In the genomic region with DNA sequence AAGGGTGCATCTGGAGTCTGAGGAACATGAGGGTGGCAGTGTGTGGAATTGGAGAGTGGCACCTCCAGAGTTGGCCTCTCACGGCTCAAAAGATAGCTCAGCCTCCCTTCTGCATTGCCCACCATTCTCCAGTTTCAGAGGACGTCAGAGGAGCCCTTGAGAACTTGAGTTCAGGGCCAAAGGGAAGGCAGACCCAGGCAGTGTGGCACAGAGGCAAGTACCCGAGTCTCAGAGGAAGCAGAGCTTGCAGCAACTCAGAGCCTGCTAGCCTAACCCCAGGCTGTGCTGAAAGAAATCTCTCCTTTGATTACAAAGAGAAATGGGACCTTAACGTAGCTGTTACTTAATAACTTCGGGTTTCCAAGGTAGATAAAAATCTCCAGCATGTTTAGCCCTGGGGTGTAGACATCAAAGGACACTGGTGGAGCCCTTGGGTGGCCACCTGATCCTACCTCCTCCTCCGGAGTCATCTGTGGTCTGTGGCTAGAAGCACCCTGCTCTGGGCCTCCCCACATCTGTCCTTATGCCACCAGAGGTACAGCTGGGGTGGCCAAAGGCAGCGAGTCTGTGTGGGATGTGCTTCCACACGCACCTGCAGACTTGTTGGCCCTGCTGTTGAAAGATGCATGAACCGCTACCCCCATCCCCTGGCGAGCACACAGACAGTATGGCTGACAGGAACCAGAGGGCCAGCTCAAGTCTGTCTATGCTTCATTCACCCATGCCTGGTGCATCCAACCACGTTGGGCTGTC, we compare ENCODE assay signal across 12 mouse cellular contexts.
DNase-seq lines count a peak whose midpoint lies in the region; ATAC-seq and TF ChIP-seq lines count a peak whose summit lies in the region.
"Had no signal": no experiment of that assay in that cellular context is flagged by ENCODE, and none has a peak within 500 bp of the region (broad histone marks: within the 10 kb centered on the region; RNA-seq: fewer than 3 reads in every experiment).

No protein-coding gene starts in this region.

- H3K9ac ChIP-seq in forebrain, embryonic 11.5 days (ENCODE audit: low read length), result no peak overlapping the region
- H3K9ac ChIP-seq in forebrain, postnatal 0 days, result no peak overlapping the region
- H3K9ac ChIP-seq in limb, embryonic 11.5 days (ENCODE audit: low read length), result no peak overlapping the region
- H3K9ac ChIP-seq: intestine, embryonic 15.5 days; lung, embryonic 15.5 days had no signal

- 67% methylated on average over 11 of the region's 11 CpGs for WGBS in forebrain, embryonic 11.5 days
- 77% methylated on average over 11 of the region's 11 CpGs for WGBS in forebrain, postnatal 0 days
- 40% methylated on average over 11 of the region's 11 CpGs for WGBS in limb, embryonic 11.5 days

- intact Hi-C loops in left cerebral cortex, adult 2 months (cut with DNase I), result loop anchor here (5.0 kb wide), 1 partner anchor 108 kb away; no protein-coding TSS in a partner anchor

- H3K9me3 ChIP-seq in forebrain, embryonic 11.5 days (ENCODE audit: control insufficient read depth, low read length), result no peaks in the 10 kb centered on the region
- no peaks in the 10 kb centered on the region for H3K9me3 ChIP-seq in forebrain, postnatal 0 days (ENCODE audit: low read length)
- no peaks in the 10 kb centered on the region for H3K9me3 ChIP-seq in limb, embryonic 11.5 days (ENCODE audit: control insufficient read depth, low read length)
- H3K9me3 ChIP-seq: G1E; intestine, embryonic 15.5 days; lung, embryonic 15.5 days had no signal

- DNase-seq in forebrain, embryonic 11.5 days (ENCODE audit: low spot score), result peak; percentile 46
- DNase-seq in forebrain, postnatal 0 days, result no peak
- DNase-seq in limb, embryonic 11.5 days (ENCODE audit: low spot score), result no peak
- DNase-seq in thymus, postnatal 0 days (ENCODE audit: low spot score), result peak; percentile 90
- no peak for DNase-seq in right cerebral cortex, postnatal 36 days (ENCODE audit: low spot score in 2 of 2)
- no peak for DNase-seq in left cerebral cortex, adult 2 months (ENCODE audit: extremely low spot score in 1 of 2, low spot score in 2 of 2)
- DNase-seq: right cerebral cortex, postnatal 14 days had no signal

- no peak overlapping the region for H3K27ac ChIP-seq in forebrain, embryonic 11.5 days (ENCODE audit: low read depth, low read length)
- H3K27ac ChIP-seq in forebrain, postnatal 0 days (ENCODE audit: low read depth, low read length), result no peak overlapping the region
- no peak overlapping the region; the same call in 1 of the 2 replicates for H3K27ac ChIP-seq in limb, embryonic 11.5 days (replicated peaks; ENCODE audit: low read depth, low read length)
- no peak overlapping the region for H3K27ac ChIP-seq in left cerebral cortex, adult 2 months
- H3K27ac ChIP-seq: intestine, embryonic 15.5 days; lung, embryonic 15.5 days had no signal

- H3K27me3 ChIP-seq in forebrain, embryonic 11.5 days (ENCODE audit: control insufficient read depth, insufficient read depth, low read length), result no peaks in the 10 kb centered on the region
- H3K27me3 ChIP-seq in forebrain, postnatal 0 days (ENCODE audit: insufficient read depth, low read length), result no peaks in the 10 kb centered on the region
- H3K27me3 ChIP-seq in limb, embryonic 11.5 days (ENCODE audit: control insufficient read depth, insufficient read depth, low read length), result no peaks in the 10 kb centered on the region
- H3K27me3 ChIP-seq: intestine, embryonic 15.5 days; lung, embryonic 15.5 days had no signal

- no peak for ATAC-seq in forebrain, embryonic 11.5 days (replicated peaks; ENCODE audit: low FRiP score)
- no peak for ATAC-seq in forebrain, postnatal 0 days
- peak; percentile 42 for ATAC-seq in common myeloid progenitor, adult 5-6 weeks (replicated peaks; ENCODE audit: low read depth, poor library complexity, severe bottlenecking)
- 0 out of 2 replicates have a peak, but pooled peaks have one; percentile 55 for ATAC-seq in limb, embryonic 11.5 days (ENCODE audit: insufficient number of reproducible peaks, low FRiP score, low TSS enrichment, low read depth)
- ATAC-seq in cerebellum, adult (ENCODE audit: insufficient number of reproducible peaks, low FRiP score, low TSS enrichment), result no peak
- ATAC-seq: intestine, embryonic 15.5 days had no signal

- no peak overlapping the region for H3K4me3 ChIP-seq in forebrain, embryonic 11.5 days (ENCODE audit: low read depth, low read length)
- no peak overlapping the region for H3K4me3 ChIP-seq in forebrain, postnatal 0 days (ENCODE audit: low read depth, low read length)
- H3K4me3 ChIP-seq in limb, embryonic 11.5 days (ENCODE audit: low read depth, low read length), result no peak overlapping the region
- H3K4me3 ChIP-seq in left cerebral cortex, adult 2 months, result no peak overlapping the region
- H3K4me3 ChIP-seq: intestine, embryonic 15.5 days; lung, embryonic 15.5 days had no signal

- no peak for TF ChIP-seq CTCF in forebrain, postnatal 0 days (IDR thresholded peaks at IDR 0.05; ENCODE audit: low read depth)
- TF ChIP-seq CTCF in left cerebral cortex, adult 2 months (IDR thresholded peaks at IDR 0.05), result no peak

- no peaks in the 10 kb centered on the region for H3K36me3 ChIP-seq in forebrain, embryonic 11.5 days (ENCODE audit: control insufficient read depth, insufficient read depth, low read length)
- H3K36me3 ChIP-seq in forebrain, postnatal 0 days (ENCODE audit: insufficient read depth), result no peaks in the 10 kb centered on the region
- H3K36me3 ChIP-seq in limb, embryonic 11.5 days (ENCODE audit: control insufficient read depth, insufficient read depth, low read length), result no peaks in the 10 kb centered on the region
- H3K36me3 ChIP-seq: G1E; intestine, embryonic 15.5 days; lung, embryonic 15.5 days had no signal

- no peaks in the 10 kb centered on the region for H3K4me1 ChIP-seq in forebrain, embryonic 11.5 days (replicated peaks; ENCODE audit: control insufficient read depth, insufficient read depth, low read length)
- no peaks in the 10 kb centered on the region; the same call in 1 of the 2 replicates for H3K4me1 ChIP-seq in forebrain, postnatal 0 days (ENCODE audit: insufficient read depth)
- H3K4me1 ChIP-seq in limb, embryonic 11.5 days (ENCODE audit: control insufficient read depth, insufficient read depth, low read length), result peaks cover 14% of the 10 kb centered on the region
- H3K4me1 ChIP-seq: intestine, embryonic 15.5 days had no signal

- no peak overlapping the region for H3K4me2 ChIP-seq in forebrain, embryonic 11.5 days (ENCODE audit: low read depth, low read length, severe bottlenecking)
- H3K4me2 ChIP-seq in forebrain, postnatal 0 days (ENCODE audit: low read depth), result no peak overlapping the region
- no peak overlapping the region for H3K4me2 ChIP-seq in limb, embryonic 11.5 days (ENCODE audit: low read depth, severe bottlenecking)
- H3K4me2 ChIP-seq: intestine, embryonic 15.5 days; lung, embryonic 15.5 days had no signal

Comparison
In these comparisons a context has a peak if more than half of its experiments do, and no peak if none do; other contexts are left out.
1. DNase-seq: peak in forebrain, embryonic 11.5 days (single experiment) and thymus, postnatal 0 days (single experiment); none in forebrain, postnatal 0 days (single experiment), limb, embryonic 11.5 days (single experiment), right cerebral cortex, postnatal 36 days (0 of 2) and left cerebral cortex, adult 2 months (0 of 2).
2. ATAC-seq: peak in common myeloid progenitor, adult 5-6 weeks (single experiment) and limb, embryonic 11.5 days (single experiment); none in forebrain, embryonic 11.5 days (single experiment), forebrain, postnatal 0 days (single experiment) and cerebellum, adult (single experiment).